Mouse (Mus musculus) liver, postnatal 0 days (tissue): Measurements from ENCODE around the gene Vps37b.

Experiments used
- CTCF ChIP-seq: sonication (generic); IDR thresholded peaks from 2 replicates; pipeline ENCODE4 v1.5.1; 2016; ENCODE audit warnings: antibody characterized with exemption, low read depth
- EP300 ChIP-seq: IDR thresholded peaks from 2 replicates; pipeline ENCODE4 v1.6.1; 2016; ENCODE audit warnings: antibody characterized with exemption, low read depth, mild to moderate bottlenecking

- no peak for TF ChIP-seq CTCF
- TF ChIP-seq EP300: no peak
Measured at GRCm38 (mm10) chr5:123986925-123987324, 45.1 kb downstream of the Vps37b start.
